Mouse (Mus musculus) forebrain, embryonic 14.5 days (tissue): ENCODE results near the gene Col6a1. TPM values are rescaled to one million over a fixed set of nuclear protein-coding genes. Genes with fewer than 3 reads are reported as not detected.

Experiments
- ATAC-seq: fragments of 200-750 bp; cut with Nextera tagmentation; 2 replicates; pipeline ENCODE4 v1.8.0; 2017; ENCODE audit warnings: mild to moderate bottlenecking, moderate library complexity
- DNase-seq: peaks from one replicate; pipeline ENCODE4 v3.0.0-alpha.2; 2015; ENCODE audit warnings: low spot score
- H3K27ac ChIP-seq: fragments of 300-500 bp; sonication (generic); 2 replicates; pipeline ENCODE4 v1.5.1; 2014; ENCODE audit warnings: low read depth, mild to moderate bottlenecking, control low read depth, low read length, moderate library complexity
- H3K27me3 ChIP-seq: fragments of 300-500 bp; sonication (generic); replicated peaks from 2 replicates; pipeline ENCODE4 v1.6.1; 2014; ENCODE audit warnings: low read length, control low read depth, mixed read lengths; ENCODE audit not compliant: control insufficient read depth, insufficient read depth
- H3K36me3 ChIP-seq: fragments of 300-500 bp; sonication (generic); 2 replicates; pipeline ENCODE4 v1.6.1; 2014; ENCODE audit warnings: low read length, control low read depth; ENCODE audit not compliant: control insufficient read depth, insufficient read depth
- H3K4me1 ChIP-seq: fragments of 300-500 bp; sonication (generic); 2 replicates; pipeline ENCODE4 v1.6.1; 2014; ENCODE audit warnings: antibody characterized with exemption, low read length, control low read depth; ENCODE audit not compliant: control insufficient read depth, insufficient read depth
- H3K4me2 ChIP-seq: fragments of 300-500 bp; sonication (generic); 2 replicates; pipeline ENCODE4 v1.6.1; 2014; ENCODE audit warnings: mild to moderate bottlenecking, control low read depth, low read length
- H3K4me3 ChIP-seq: fragments of 300-500 bp; sonication (generic); 2 replicates; pipeline ENCODE4 v1.5.1; 2014; ENCODE audit warnings: low read depth, low read length, control low read depth
- H3K9ac ChIP-seq: fragments of 300-500 bp; sonication (generic); 2 replicates; pipeline ENCODE4 v1.6.1; 2014; ENCODE audit warnings: mild to moderate bottlenecking, low read length, control low read depth, moderate library complexity
- H3K9me3 ChIP-seq: fragments of 300-500 bp; sonication (generic); replicated peaks from 2 replicates; pipeline ENCODE4 v1.6.1; 2016; ENCODE audit warnings: low read length, control low read depth, mixed read lengths; ENCODE audit not compliant: control insufficient read depth
- WGBS: fragments of 180-500 bp; shearing (Covaris S2); extraction: QIAGEN DNeasy Blood & Tissue Kit; methylation state at CpG from one replicate; pipeline ENCODE4 v1.1.7; 2014; 5-methylcytosine and 5-hydroxymethylcytosine counted together
- polyA plus RNA-seq: library from polyadenylated mRNA; unstranded; fragments of >200 nt; fragmentation: Nextera tagmentation; extraction: Ambion mirVana; gene quantifications from 2 replicates; pipeline ENCODE4 v1.2.1, GENCODE M21; 2014

Gene Col6a1
- polyA plus RNA-seq, 1 experiment from 2014 or later, result 6.6 TPM

DNA sequence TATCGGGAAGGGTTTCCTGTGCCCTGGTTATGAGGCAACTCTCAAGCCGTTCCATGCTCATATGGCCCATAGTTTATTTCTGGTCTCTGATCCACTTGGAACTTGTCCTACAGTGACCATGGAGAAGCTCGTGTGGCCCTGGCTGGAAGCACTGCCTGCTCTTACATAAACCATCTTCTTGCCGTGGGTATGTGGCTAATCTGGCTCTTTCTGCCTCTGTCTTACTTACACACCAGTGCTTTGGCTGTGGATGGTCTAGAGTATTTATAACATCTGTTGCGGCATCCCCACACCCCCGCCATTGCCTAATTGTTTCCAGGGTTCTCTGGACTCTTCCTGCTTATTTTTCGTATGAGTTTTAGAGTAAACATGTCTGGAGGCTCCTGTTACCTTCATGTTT, 26.2 kb downstream of the Col6a1 start:
- H3K4me2 ChIP-seq, result no peak overlapping the region
- no peaks in the 10 kb centered on the region for H3K4me1 ChIP-seq
- no peaks in the 10 kb centered on the region for H3K36me3 ChIP-seq
- H3K9me3 ChIP-seq, result no peaks in the 10 kb centered on the region
- 85% methylated on average over 7 of the region's 7 CpGs for WGBS
- H3K27ac ChIP-seq, result no peak overlapping the region
- ATAC-seq (no peak), DNase-seq (no peak)
- H3K4me3 ChIP-seq, result no peak overlapping the region
- H3K27me3 ChIP-seq, result no peaks in the 10 kb centered on the region
- H3K9ac ChIP-seq, result no peak overlapping the region

DNA sequence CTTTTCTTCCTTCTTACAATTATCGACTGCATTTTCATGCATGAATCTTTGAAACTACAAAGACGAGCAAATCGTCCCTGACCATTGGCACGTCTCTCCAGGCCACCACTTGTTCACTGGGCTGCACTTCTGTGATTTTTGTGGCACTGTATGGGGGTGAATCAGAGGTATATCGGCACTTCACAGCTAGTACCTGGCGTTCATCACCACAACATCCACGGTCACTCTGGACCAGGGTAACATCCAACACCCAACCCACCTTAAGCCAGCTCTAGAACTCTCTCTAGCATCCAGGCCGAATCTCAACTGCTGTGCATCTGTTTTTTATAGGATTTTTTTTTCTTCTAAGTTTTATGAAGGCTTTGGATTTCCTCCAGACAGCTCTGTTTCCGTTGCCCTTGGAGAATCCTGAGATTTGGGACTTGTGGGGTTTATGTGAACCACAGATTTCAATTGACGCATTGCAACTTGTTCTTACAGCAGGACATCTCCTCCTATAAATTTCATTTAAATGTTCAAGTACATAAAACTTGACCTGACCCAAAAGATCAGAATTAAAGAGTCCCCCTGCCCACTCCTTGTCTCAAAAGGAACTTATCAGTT, 30.6 kb downstream of the Col6a1 start:
- Histone ChIP-seq H3K4me3 (no peak overlapping the region), H3K27ac (no peak overlapping the region), H3K9ac (no peak overlapping the region), H3K4me2 (no peak overlapping the region), H3K27me3 (no peaks in the 10 kb centered on the region), H3K36me3 (no peaks in the 10 kb centered on the region), H3K9me3 (no peaks in the 10 kb centered on the region), H3K4me1 (no peaks in the 10 kb centered on the region)
- ATAC-seq (no peak), DNase-seq (no peak)
- WGBS, result 88% methylated on average over 10 of the region's 10 CpGs

DNA sequence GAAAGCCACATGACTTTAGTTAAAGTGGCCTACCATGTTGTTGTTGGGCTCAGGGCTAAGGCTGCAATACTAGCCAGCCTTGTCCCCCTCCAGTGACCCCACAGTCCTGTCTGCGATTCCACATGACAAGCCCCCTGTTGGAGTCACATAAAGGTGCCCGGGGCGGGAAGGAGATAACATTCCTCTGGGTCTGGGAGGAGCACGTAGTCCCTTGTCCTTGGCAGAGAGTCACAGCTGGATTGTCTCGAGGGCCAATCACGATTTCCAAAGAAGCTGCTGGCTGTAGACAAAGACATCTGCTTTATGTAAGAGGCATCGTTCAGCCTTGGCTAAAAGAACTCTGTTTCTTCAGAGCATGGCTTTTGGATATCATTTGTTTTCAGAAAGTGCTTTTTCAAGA, 31.2 kb downstream of the Col6a1 start:
- Histone ChIP-seq H3K27ac (no peak overlapping the region), H3K4me2 (no peak overlapping the region), H3K36me3 (no peaks in the 10 kb centered on the region), H3K9ac (no peak overlapping the region), H3K27me3 (no peaks in the 10 kb centered on the region), H3K4me1 (no peaks in the 10 kb centered on the region), H3K4me3 (no peak overlapping the region), H3K9me3 (no peaks in the 10 kb centered on the region)
- no peak for ATAC-seq
- no peak for DNase-seq
- 67% methylated on average over 7 of the region's 7 CpGs for WGBS

DNA sequence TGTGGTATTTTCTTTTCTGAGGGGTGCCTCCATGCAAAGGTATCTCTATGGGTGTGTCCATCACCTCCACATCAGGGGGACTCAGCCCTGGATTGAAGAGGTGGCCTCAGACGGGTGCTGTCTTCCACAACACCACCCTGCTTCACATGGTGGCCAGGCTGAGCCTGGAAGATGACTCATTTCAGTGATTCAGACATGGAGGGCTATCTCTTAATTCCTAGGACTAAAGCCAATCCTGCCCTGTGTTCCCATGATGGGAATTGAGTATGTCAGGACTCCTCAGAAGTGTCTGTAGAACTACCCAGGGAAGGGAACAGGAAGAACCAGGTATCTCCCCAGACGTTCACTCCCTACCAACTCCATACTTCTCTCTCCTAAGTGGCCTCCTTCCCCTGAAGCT, 32.5 kb downstream of the Col6a1 start:
- 79% methylated on average over 2 of the region's 2 CpGs for WGBS
- Histone ChIP-seq H3K9ac (no peak overlapping the region), H3K27ac (no peak overlapping the region), H3K4me1 (no peaks in the 10 kb centered on the region), H3K36me3 (no peaks in the 10 kb centered on the region), H3K4me3 (no peak overlapping the region), H3K4me2 (no peak overlapping the region), H3K27me3 (no peaks in the 10 kb centered on the region), H3K9me3 (no peaks in the 10 kb centered on the region)
- no peak for DNase-seq
- ATAC-seq, result no peak

DNA sequence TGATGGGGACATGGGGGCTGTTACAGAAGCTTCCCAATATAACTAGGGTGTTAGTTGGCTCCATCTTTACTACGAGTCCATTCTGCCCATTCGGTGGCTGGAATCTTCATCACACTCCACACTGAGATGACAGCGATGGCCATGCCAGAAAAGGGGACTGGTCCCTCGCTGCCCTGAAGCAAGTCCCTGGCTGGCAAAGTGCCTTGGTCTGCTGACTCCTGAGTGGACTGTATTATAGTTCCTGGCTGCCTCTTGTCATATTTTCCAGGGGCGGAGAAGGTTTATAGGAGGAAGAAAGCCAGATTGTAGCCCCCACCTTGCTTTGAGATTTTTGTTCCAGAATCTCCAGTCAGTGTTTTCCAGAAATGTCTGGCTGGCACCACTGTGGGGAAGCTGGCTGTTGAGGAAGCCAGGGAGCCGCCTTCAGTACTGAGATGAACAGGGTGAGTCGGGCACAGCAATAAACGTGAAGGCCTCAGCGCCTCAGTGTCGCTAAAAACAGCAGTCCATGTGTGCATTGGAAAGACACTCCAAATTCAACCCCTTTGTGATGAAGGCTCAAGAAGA, 40.4 kb downstream of the Col6a1 start:
- 96% methylated on average over 10 of the region's 10 CpGs for WGBS

DNA sequence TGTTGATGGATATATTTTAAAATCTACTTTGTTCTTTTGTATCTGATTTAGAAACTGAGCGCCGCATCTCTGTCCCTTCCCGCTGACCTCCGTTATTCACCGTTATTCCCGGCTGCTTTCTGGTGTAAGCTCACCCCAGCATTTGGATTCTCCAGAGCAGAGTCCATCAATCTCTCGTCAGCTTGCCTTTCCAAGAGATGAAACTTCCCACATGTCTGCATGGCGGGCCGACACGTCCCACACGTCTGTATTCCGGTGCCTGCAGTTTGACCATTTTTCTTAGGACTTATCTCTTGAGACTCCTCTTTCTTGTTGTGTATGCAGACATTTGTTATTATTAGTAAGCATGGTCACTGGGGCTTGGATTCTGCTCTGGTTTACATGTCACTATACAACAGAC, 42.0 kb downstream of the Col6a1 start:
- Histone ChIP-seq H3K4me1 (no peaks in the 10 kb centered on the region), H3K4me3 (no peak overlapping the region), H3K36me3 (no peaks in the 10 kb centered on the region), H3K4me2 (no peak overlapping the region), H3K9ac (no peak overlapping the region), H3K9me3 (no peaks in the 10 kb centered on the region), H3K27me3 (no peaks in the 10 kb centered on the region), H3K27ac (no peak overlapping the region)
- DNase-seq (no peak), ATAC-seq (no peak)
- WGBS, result 82% methylated on average over 12 of the region's 12 CpGs

More for the DNA sequence above, 40.4 kb downstream of the Col6a1 start:
- Histone ChIP-seq H3K9me3 (no peaks in the 10 kb centered on the region), H3K27me3 (no peaks in the 10 kb centered on the region), H3K36me3 (no peaks in the 10 kb centered on the region), H3K4me3 (no peak overlapping the region), H3K9ac (no peak overlapping the region), H3K27ac (no peak overlapping the region), H3K4me1 (no peaks in the 10 kb centered on the region), H3K4me2 (no peak overlapping the region)
- no peak for DNase-seq
- no peak for ATAC-seq

DNA sequence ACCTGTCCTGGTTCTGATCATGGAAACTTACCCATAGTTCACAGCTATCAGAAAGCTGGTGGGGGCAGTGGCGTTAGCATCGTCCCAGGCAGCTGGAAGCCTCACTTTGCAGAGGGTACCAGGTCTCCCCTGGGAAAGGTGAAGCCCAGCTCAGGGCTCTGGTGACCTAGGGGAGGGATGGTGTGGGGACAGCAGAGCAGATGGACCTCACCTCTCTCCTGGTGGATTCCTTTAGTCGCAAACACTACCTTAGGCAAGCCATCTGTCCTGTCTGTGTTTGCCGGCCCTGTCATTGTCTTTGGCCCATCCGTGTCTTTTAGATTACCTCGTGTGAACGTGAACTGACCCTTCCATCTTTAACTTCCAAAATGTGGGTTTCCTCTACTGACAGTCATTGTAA, 42.5 kb downstream of the Col6a1 start:
- no peak overlapping the region for H3K4me3 ChIP-seq
- H3K4me1 ChIP-seq, result no peaks in the 10 kb centered on the region
- H3K27ac ChIP-seq, result no peak overlapping the region
- H3K36me3 ChIP-seq, result no peaks in the 10 kb centered on the region
- H3K4me2 ChIP-seq, result no peak overlapping the region
- DNase-seq, result no peak
- no peak for ATAC-seq
- WGBS, result 76% methylated on average over 7 of the region's 7 CpGs
- no peaks in the 10 kb centered on the region for H3K27me3 ChIP-seq
- H3K9ac ChIP-seq, result no peak overlapping the region
- H3K9me3 ChIP-seq, result no peaks in the 10 kb centered on the region

DNA sequence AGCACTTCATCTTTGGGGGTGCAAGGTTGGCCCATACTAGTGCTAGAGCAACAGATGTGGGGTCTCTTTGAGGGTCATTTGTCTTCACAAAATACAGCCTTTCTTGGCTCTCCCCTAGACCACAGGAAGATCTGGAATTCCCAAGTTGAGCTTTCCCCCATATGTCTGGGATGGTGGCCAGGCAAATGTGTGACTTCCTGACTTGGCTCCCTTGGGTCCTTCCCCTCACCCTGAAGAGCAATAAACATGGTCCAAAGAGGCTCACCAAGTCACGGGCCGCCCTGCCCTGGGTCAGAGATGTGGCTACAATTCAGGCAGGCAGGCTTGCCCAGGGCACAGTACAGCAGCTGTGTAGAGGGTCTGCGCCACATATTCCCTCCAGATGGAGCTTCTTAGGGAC, 44.1 kb downstream of the Col6a1 start:
- 89% methylated on average over 3 of the region's 3 CpGs for WGBS

DNA sequence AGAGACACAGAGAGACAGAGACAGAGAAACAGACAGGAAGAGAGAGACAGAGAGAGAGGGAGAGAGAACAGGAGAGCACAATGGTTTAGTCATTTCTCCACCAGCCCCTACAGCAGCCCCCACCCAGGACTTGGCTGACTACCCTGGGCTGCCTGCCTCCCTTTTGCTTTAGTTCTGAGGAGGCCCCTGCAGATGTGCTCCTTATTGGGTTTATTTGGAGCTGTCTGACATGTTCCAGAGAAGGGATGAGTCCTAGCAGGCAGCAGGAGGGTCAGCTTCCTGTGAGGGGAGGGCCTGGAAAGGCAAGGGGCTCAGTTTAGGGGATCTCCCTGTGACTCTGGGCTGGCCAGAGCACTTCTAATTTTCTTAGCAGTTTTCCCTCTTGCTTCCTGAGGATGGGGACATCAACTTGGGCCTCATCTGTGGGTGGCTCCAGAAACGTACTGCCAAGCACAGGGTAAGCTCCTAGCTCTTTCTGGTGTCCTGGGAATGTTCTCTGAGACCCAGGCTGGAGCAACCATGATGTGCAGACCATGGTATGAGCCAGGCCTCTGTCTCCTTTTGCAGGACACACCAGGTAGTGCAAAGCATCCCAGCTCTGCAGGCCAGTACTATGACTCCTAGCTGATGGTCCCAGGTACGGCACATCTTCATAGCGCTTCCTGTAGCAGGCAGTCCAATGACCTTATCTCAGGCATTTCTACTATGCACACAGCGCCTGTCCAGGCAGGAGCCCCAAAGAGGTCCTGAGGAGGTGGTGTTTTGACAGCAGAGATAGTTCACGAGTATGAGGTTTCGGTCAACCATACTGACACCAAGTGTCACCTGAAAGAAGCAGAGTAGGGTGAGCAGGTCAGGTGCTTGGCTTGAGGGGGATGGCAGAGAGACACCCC, 45.0 kb downstream of the Col6a1 start:
- WGBS, result 88% methylated on average over 6 of the region's 6 CpGs

More for the DNA sequence above, 44.1 kb downstream of the Col6a1 start:
- H3K4me2 ChIP-seq, result no peak overlapping the region
- H3K27me3 ChIP-seq, result no peaks in the 10 kb centered on the region
- no peak overlapping the region for H3K4me3 ChIP-seq
- no peaks in the 10 kb centered on the region for H3K9me3 ChIP-seq
- no peak overlapping the region for H3K9ac ChIP-seq
- H3K36me3 ChIP-seq, result no peaks in the 10 kb centered on the region
- no peaks in the 10 kb centered on the region for H3K4me1 ChIP-seq
- DNase-seq, result no peak
- H3K27ac ChIP-seq, result no peak overlapping the region
- no peak for ATAC-seq

More for the DNA sequence above, 45.0 kb downstream of the Col6a1 start:
- no peaks in the 10 kb centered on the region for H3K4me1 ChIP-seq
- no peaks in the 10 kb centered on the region for H3K27me3 ChIP-seq
- no peak overlapping the region for H3K4me3 ChIP-seq
- H3K4me2 ChIP-seq, result no peak overlapping the region
- ATAC-seq (no peak), DNase-seq (no peak)
- H3K9me3 ChIP-seq, result no peaks in the 10 kb centered on the region
- no peak overlapping the region for H3K27ac ChIP-seq
- H3K9ac ChIP-seq, result no peak overlapping the region
- H3K36me3 ChIP-seq, result no peaks in the 10 kb centered on the region
